ENCODE assay signal across 10 mouse cellular contexts in genomic region chr4:124880599-124880998, GRCm38 (mm10). TPM values are rescaled to one million over a fixed set of nuclear protein-coding genes. Genes with fewer than 3 reads are reported as not detected.
DNase-seq lines count a peak whose midpoint lies in the region; ATAC-seq and TF ChIP-seq lines count a peak whose summit lies in the region.
"Had no signal": no experiment of that assay in that cellular context is flagged by ENCODE, and none has a peak within 500 bp of the region (broad histone marks: within the 10 kb centered on the region; RNA-seq: fewer than 3 reads in every experiment).

Gene Epha10, plus strand, starts transcription at chr4:124880899.

- DNase-seq in heart, adult 18-20 months, result no peak
- no peak for DNase-seq in liver, postnatal 0 days
- no peak for DNase-seq in right cerebral cortex, postnatal 10 days (ENCODE audit: low spot score in 2 of 2)
- no peak for DNase-seq in cerebellum, adult 8-10 months
- DNase-seq in thymus, postnatal 4 days, result no peak
- DNase-seq: cerebellum, postnatal 10 days had no signal

- no peak for TF ChIP-seq EP300 in liver, postnatal 0 days (IDR thresholded peaks at IDR 0.05; ENCODE audit: low read depth)

- H3K4me1 ChIP-seq in heart, embryonic 15.5 days (replicated peaks), result peaks cover 10% of the 10 kb centered on the region
- no peaks in the 10 kb centered on the region for H3K4me1 ChIP-seq in cortical plate, adult 2 months (ENCODE audit: control insufficient read depth, insufficient read depth, low read length)
- H3K4me1 ChIP-seq in hindbrain, embryonic 16.5 days (ENCODE audit: control insufficient read depth, insufficient read depth, low read depth, low read length), result peaks cover 13% of the 10 kb centered on the region
- H3K4me1 ChIP-seq in liver, postnatal 0 days (ENCODE audit: insufficient read depth), result no peaks in the 10 kb centered on the region; the same call in 1 of the 2 replicates

- peaks cover 67% of the 10 kb centered on the region for H3K27me3 ChIP-seq in heart, embryonic 15.5 days
- H3K27me3 ChIP-seq in hindbrain, embryonic 16.5 days (replicated peaks; ENCODE audit: control insufficient read depth, insufficient read depth, low read length), result peaks cover 7% of the 10 kb centered on the region; the same call in 1 of the 2 replicates
- H3K27me3 ChIP-seq in liver, postnatal 0 days (ENCODE audit: insufficient read depth, low read length), result peaks cover 44% of the 10 kb centered on the region

- no peak within 1 kb of the TSS for H3K9ac ChIP-seq in heart, embryonic 15.5 days
- peak within 1 kb of the TSS; percentile 70 for H3K9ac ChIP-seq in hindbrain, embryonic 16.5 days (ENCODE audit: low read depth, low read length)
- H3K9ac ChIP-seq in liver, postnatal 0 days (replicated peaks), result no peak within 1 kb of the TSS

- peak within 1 kb of the TSS; percentile 31 for H3K4me3 ChIP-seq in heart, embryonic 15.5 days
- peak within 1 kb of the TSS; percentile 67 for H3K4me3 ChIP-seq in cortical plate, adult 2 months (ENCODE audit: insufficient read depth, low read length)
- peak within 1 kb of the TSS; percentile 61 for H3K4me3 ChIP-seq in hindbrain, embryonic 16.5 days (ENCODE audit: low read length)
- H3K4me3 ChIP-seq in liver, postnatal 0 days (ENCODE audit: low read depth, low read length), result peak within 1 kb of the TSS; percentile 4; the same call in 1 of the 2 replicates

- no peaks in the 10 kb centered on the region for H3K9me3 ChIP-seq in heart, embryonic 15.5 days (replicated peaks)
- H3K9me3 ChIP-seq in hindbrain, embryonic 16.5 days (ENCODE audit: control insufficient read depth, low read length), result 0 out of 2 replicates have a peak, but pooled peaks cover 3% of the 10 kb centered on the region
- H3K9me3 ChIP-seq in liver, postnatal 0 days (ENCODE audit: low read length), result no peaks in the 10 kb centered on the region

- no peak for TF ChIP-seq CTCF in cortical plate, adult 2 months (IDR thresholded peaks at IDR 0.05; ENCODE audit: extremely low read depth, insufficient read depth, low read length)
- TF ChIP-seq CTCF in liver, postnatal 0 days (IDR thresholded peaks at IDR 0.05; ENCODE audit: low read depth), result no peak

- WGBS in heart, embryonic 15.5 days, result 8% methylated on average over 11 of the region's 11 CpGs
- WGBS in hindbrain, embryonic 16.5 days, result 4% methylated on average over 10 of the region's 11 CpGs
- 4% methylated on average over 11 of the region's 11 CpGs for WGBS in liver, postnatal 0 days (ENCODE audit: insufficient replicate concordance)

- no peak for TF ChIP-seq POLR2A in cortical plate, adult 2 months (IDR thresholded peaks at IDR 0.05; ENCODE audit: extremely low read depth, insufficient read depth, low read length)

- ATAC-seq in heart, embryonic 15.5 days (replicated peaks; ENCODE audit: insufficient number of reproducible peaks, insufficient read depth, low FRiP score, low read depth), result no peak
- ATAC-seq in hindbrain, embryonic 16.5 days, result no peak
- no peak for ATAC-seq in liver, postnatal 0 days

- no peaks in the 10 kb centered on the region for H3K36me3 ChIP-seq in heart, embryonic 15.5 days
- H3K36me3 ChIP-seq in hindbrain, embryonic 16.5 days (ENCODE audit: control insufficient read depth, insufficient read depth, low read length), result no peaks in the 10 kb centered on the region
- no peaks in the 10 kb centered on the region for H3K36me3 ChIP-seq in liver, postnatal 0 days (replicated peaks; ENCODE audit: insufficient read depth, low read length)

- peak within 1 kb of the TSS; percentile 51 for H3K4me2 ChIP-seq in heart, embryonic 15.5 days
- H3K4me2 ChIP-seq in hindbrain, embryonic 16.5 days (ENCODE audit: low read length), result peak within 1 kb of the TSS; percentile 72
- H3K4me2 ChIP-seq in liver, postnatal 0 days (ENCODE audit: low read depth, low read length), result no peak within 1 kb of the TSS

- H3K27ac ChIP-seq in heart, embryonic 15.5 days, result no peak within 1 kb of the TSS
- no peak within 1 kb of the TSS for H3K27ac ChIP-seq in cortical plate, adult 2 months (ENCODE audit: insufficient read depth, low read length)
- peak within 1 kb of the TSS; percentile 71 for H3K27ac ChIP-seq in hindbrain, embryonic 16.5 days (ENCODE audit: low read depth, low read length)
- H3K27ac ChIP-seq in liver, postnatal 0 days (ENCODE audit: low read depth), result no peak within 1 kb of the TSS

RNA-seq across cellular contexts. Expression of gene Epha10, which starts in this region (rescaled TPM):
- polyA plus RNA-seq in heart, embryonic 15.5 days (2015; fragmentation: Nextera tagmentation; extraction: Ambion mirVana), result 0.10 TPM in 1 of 2 replicates, not detected in the other
- not detected for total RNA-seq in heart, adult 18-20 months (2021)
- polyA plus RNA-seq in cortical plate, adult 2 months (2012; rRNA removed), result 56.6 and 58.0 TPM in 2 replicates
- polyA plus RNA-seq in hindbrain, embryonic 16.5 days (2015; fragmentation: Nextera tagmentation; extraction: Ambion mirVana), result 10.9 and 12.3 TPM in 2 replicates
- 0.04 TPM in 1 of 2 replicates, not detected in the other for polyA plus RNA-seq in liver, postnatal 0 days (2015; fragmentation: Nextera tagmentation; extraction: Ambion mirVana)
- polyA plus RNA-seq: liver, embryonic 16.5 days had no signal

Comparison
In these comparisons a context has a peak if more than half of its experiments do, and no peak if none do; other contexts are left out.
1. RNA of gene Epha10 (polyA plus RNA-seq): 56.6 to 58.0 TPM in cortical plate, adult 2 months and 10.9 to 12.3 TPM in hindbrain, embryonic 16.5 days; 0.04 TPM in liver, postnatal 0 days and 0.10 TPM in heart, embryonic 15.5 days; every median in the first group is over 10 times any median in the second.
2. H3K4me3 ChIP-seq: peak in every context shown above with its lines; median percentile 67 in cortical plate, adult 2 months; 61 in hindbrain, embryonic 16.5 days; 31 in heart, embryonic 15.5 days; 4 in liver, postnatal 0 days.